Mouse (Mus musculus) ES-Bruce4 (cell line): Measurements from ENCODE around the gene Glp1r. TPM values are rescaled to one million over a fixed set of nuclear protein-coding genes. Genes with fewer than 3 reads are reported as not detected.

Experiments used
- H3K27ac ChIP-seq: 2 replicates; pipeline ENCODE4 v1.5.1; 2012; ENCODE audit warnings: low read length, inconsistent platforms; ENCODE audit not compliant: insufficient read depth
- H3K27me3 ChIP-seq: 2 replicates; pipeline ENCODE4 v1.6.1; 2012; ENCODE audit warnings: mild to moderate bottlenecking, low read length, inconsistent platforms; ENCODE audit not compliant: control insufficient read depth, poor library complexity, insufficient read depth, severe bottlenecking
- H3K36me3 ChIP-seq: 2 replicates; pipeline ENCODE4 v1.6.1; 2012; ENCODE audit warnings: inconsistent platforms, mild to moderate bottlenecking, low read length, moderate library complexity; ENCODE audit not compliant: control insufficient read depth, poor library complexity, insufficient read depth, severe bottlenecking
- H3K4me1 ChIP-seq: one replicate; pipeline ENCODE4 v1.8.1; 2011; ENCODE audit warnings: low read length; ENCODE audit not compliant: control insufficient read depth, insufficient read depth
- H3K4me3 ChIP-seq: 2 replicates; pipeline ENCODE4 v1.5.1; 2011; ENCODE audit warnings: low read depth, mild to moderate bottlenecking, low read length
- H3K9ac ChIP-seq: 2 replicates; pipeline ENCODE4 v1.6.1; 2012; ENCODE audit warnings: low read depth, mild to moderate bottlenecking, inconsistent platforms; ENCODE audit not compliant: poor library complexity, severe bottlenecking
- H3K9me3 ChIP-seq: replicated peaks from 2 replicates; pipeline ENCODE4 v1.6.1; 2012; ENCODE audit warnings: mild to moderate bottlenecking, low read length, inconsistent platforms; ENCODE audit not compliant: control insufficient read depth, poor library complexity, insufficient read depth, severe bottlenecking
- CTCF ChIP-seq: IDR thresholded peaks from one replicate; pipeline ENCODE4 v1.8.1; 2011; ENCODE audit warnings: low read depth, low read length
- EP300 ChIP-seq: IDR thresholded peaks from 2 replicates; pipeline ENCODE4 v1.6.1; 2011; ENCODE audit warnings: low read depth, low read length; ENCODE audit not compliant: insufficient read depth
- POLR2A ChIP-seq: IDR thresholded peaks from one replicate; pipeline ENCODE4 v1.8.1; 2011; ENCODE audit warnings: low read length; ENCODE audit not compliant: insufficient read depth
- polyA plus RNA-seq: library from polyadenylated mRNA; stranded (reverse); fragments of >200 nt; gene quantifications from 2 replicates; pipeline ENCODE4 v1.2.4, GENCODE M21; 2011; ENCODE audit warnings: low read depth; ENCODE audit not compliant: missing spikeins, insufficient read depth, insufficient read length

Glp1r gene
- polyA plus RNA-seq, 1 experiment, result 1.9 TPM

GRCm38 (mm10) chr17:30866281-30866680, 35.3 kb upstream of the Glp1r start:
- TF ChIP-seq CTCF (no peak), POLR2A (no peak), EP300 (no peak)
- Histone ChIP-seq H3K4me3 (no peak overlapping the region), H3K4me1 (peaks cover 1% of the 10 kb centered on the region), H3K9me3 (no peaks in the 10 kb centered on the region), H3K27ac (no peak overlapping the region), H3K27me3 (no peaks in the 10 kb centered on the region), H3K9ac (no peak overlapping the region), H3K36me3 (no peaks in the 10 kb centered on the region)

GRCm38 (mm10) chr17:30866966-30867365, 34.7 kb upstream of the Glp1r start:
- Histone ChIP-seq H3K36me3 (no peaks in the 10 kb centered on the region), H3K9ac (no peak overlapping the region), H3K9me3 (no peaks in the 10 kb centered on the region), H3K4me1 (peaks cover 1% of the 10 kb centered on the region), H3K4me3 (no peak overlapping the region), H3K27me3 (no peaks in the 10 kb centered on the region), H3K27ac (no peak overlapping the region)
- TF ChIP-seq EP300 (no peak), POLR2A (no peak), CTCF (no peak)

- Histone ChIP-seq H3K4me1 (peaks cover 2% of the 10 kb centered on the region), H3K9me3 (no peaks in the 10 kb centered on the region), H3K36me3 (no peaks in the 10 kb centered on the region), H3K4me3 (no peak overlapping the region), H3K9ac (no peak overlapping the region), H3K27me3 (no peaks in the 10 kb centered on the region), H3K27ac (no peak overlapping the region)
- TF ChIP-seq POLR2A (no peak), EP300 (no peak), CTCF (no peak)
Measured at GRCm38 (mm10) chr17:30871040-30871439, 30.6 kb upstream of the Glp1r start.

- Histone ChIP-seq H3K9me3 (no peaks in the 10 kb centered on the region), H3K27ac (no peak overlapping the region), H3K4me3 (peak overlapping the region; percentile 75), H3K9ac (0 out of 2 replicates have a peak overlapping the region, but pooled peaks have one; percentile 16), H3K4me1 (peaks cover 6% of the 10 kb centered on the region), H3K27me3 (no peaks in the 10 kb centered on the region), H3K36me3 (no peaks in the 10 kb centered on the region)
- TF ChIP-seq EP300 (0 out of 2 replicates have a peak, but pooled peaks have one; percentile 26), CTCF (peak; percentile 77), POLR2A (no peak)
Measured at GRCm38 (mm10) chr17:30874276-30874675, 27.3 kb upstream of the Glp1r start.

GRCm38 (mm10) chr17:30877456-30877855, 24.2 kb upstream of the Glp1r start:
- no peaks in the 10 kb centered on the region for H3K36me3 ChIP-seq
- no peaks in the 10 kb centered on the region for H3K9me3 ChIP-seq
- H3K4me3 ChIP-seq, result no peak overlapping the region
- H3K27me3 ChIP-seq, result no peaks in the 10 kb centered on the region
- H3K27ac ChIP-seq, result no peak overlapping the region
- no peak overlapping the region for H3K9ac ChIP-seq
- no peak for TF ChIP-seq CTCF
- TF ChIP-seq POLR2A, result no peak
- H3K4me1 ChIP-seq, result peaks cover 6% of the 10 kb centered on the region

- peak overlapping the region; percentile 75 for H3K27ac ChIP-seq
- no peaks in the 10 kb centered on the region for H3K27me3 ChIP-seq
- TF ChIP-seq POLR2A, result no peak
- no peak for TF ChIP-seq CTCF
- TF ChIP-seq EP300, result peak; percentile 93
- H3K4me1 ChIP-seq, result peaks cover 15% of the 10 kb centered on the region
- no peaks in the 10 kb centered on the region for H3K9me3 ChIP-seq
- H3K36me3 ChIP-seq, result no peaks in the 10 kb centered on the region
- H3K4me3 ChIP-seq, result no peak overlapping the region
- no peak overlapping the region for H3K9ac ChIP-seq
Measured at GRCm38 (mm10) chr17:30878626-30879025, 23.0 kb upstream of the Glp1r start.
